Mouse (Mus musculus) kidney, adult 8-10 months (tissue): ENCODE measurements around the gene Rtp4.

ENCODE experiments used
- DNase-seq, 2 experiments: peaks; one replicate each; pipeline ENCODE4 v3.0.0; 2022

Rtp4 gene

GRCm38 (mm10) chr16:23520235-23520871, at the start of gene Rtp4, which contains the start of gene Masp1:
TSS of gene Rtp4 (plus strand) at chr16:23520291.
TSS of gene Masp1 (minus strand) at chr16:23520815.
- DNase-seq, result no peak

DNA sequence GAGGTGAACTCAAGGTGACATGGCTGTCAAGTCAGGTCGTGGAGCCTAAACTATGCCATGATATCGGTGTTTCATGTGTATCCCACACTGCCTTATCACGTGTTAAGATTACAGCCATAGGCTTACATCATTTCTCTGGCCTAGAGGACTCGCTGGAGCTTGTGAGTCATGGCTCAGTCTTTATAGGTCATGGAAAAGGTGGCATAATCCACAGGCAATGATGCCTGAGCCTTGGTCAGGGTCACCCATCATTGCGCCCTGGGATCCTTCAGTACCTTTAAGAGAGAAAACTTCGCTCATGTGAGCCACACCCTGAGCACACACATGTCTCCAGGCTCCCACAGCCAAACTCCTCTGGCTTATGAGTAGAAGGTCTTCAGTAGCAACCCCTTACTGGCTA, 48.5 kb upstream of the Rtp4 start:
- DNase-seq, result no peak

DNA sequence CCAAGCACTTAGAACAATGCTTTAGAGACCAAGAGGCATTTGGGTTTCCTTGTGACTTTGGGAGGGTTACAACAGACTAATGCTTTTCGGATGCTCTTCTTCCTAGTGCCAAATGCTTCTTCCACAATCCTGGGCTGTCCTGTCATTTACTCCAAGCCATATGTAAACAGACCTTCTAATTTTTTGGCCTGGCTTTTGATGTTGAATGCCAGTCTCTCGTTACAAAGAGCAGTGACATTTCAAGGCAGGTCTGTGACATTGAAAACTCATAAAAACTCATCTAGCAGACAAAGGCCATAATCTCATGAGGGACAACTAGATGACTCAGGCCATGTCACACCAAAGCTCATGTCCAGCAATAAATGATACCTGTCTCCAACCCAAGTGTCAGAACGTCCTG, 48.0 kb upstream of the Rtp4 start:
- no peak for DNase-seq

DNA sequence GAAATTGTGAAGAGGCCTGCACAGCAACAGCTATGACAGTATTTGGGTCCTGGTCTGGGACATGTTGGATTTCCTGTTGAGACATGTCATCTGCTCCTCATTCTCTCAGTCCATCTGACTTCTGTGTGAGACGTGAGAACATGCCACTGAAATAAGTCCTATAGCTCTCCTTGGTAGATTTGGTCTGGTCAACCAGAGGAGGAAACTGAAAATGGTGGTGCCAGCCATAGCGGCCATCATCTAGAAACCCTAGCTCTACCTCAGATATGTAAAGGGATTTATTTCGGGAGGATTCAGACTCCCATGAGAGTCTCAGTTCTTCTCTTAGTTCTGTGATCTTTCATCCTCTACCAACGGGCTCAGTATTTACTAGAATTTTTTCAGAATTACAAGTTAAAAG, 44.4 kb upstream of the Rtp4 start:
- no peak for DNase-seq

DNA sequence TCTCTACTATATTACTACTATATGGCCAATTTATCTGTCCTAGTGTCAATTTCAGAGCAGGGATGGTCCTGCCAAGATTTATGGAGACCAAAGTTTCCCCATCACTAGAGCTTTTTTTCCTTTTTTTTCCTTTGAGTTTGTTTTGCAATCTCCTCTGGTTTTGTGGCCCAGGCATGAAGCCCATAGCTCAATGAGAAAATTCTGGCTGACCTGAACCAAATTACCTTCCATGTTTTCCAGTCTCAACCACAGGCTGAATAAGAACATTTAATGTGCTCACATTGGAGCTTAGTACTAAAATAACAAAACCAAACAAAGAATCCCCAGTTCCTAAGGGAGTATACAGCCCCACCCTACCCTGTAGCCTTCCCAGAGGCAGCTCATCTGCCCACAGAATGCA, 43.5 kb upstream of the Rtp4 start:
- no peak for DNase-seq

GRCm38 (mm10) chr16:23479872-23480603, 40.1 kb upstream of the Rtp4 start:
- DNase-seq, result no peak

GRCm38 (mm10) chr16:23482218-23482617, 37.9 kb upstream of the Rtp4 start:
- DNase-seq, result no peak

DNA sequence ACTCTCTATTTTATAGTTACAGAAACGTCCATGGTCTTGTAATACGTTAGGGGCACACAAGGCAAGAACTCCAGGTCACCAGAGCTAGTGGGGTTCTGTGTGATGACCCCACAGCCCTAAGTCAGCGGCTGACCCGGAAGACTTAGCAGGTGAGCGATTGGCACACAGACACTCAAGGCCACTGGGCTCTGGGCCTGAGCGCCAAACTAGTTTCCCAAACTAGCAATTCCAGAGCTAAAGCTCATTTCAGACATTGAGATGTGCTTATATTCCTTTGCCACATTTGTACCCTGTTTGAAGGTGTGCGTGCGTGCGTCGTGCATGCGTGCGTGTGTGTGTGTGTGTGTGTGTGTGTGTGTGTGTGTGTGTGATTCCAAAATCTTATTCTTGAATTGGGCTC, 37.2 kb upstream of the Rtp4 start:
- DNase-seq, result no peak

DNA sequence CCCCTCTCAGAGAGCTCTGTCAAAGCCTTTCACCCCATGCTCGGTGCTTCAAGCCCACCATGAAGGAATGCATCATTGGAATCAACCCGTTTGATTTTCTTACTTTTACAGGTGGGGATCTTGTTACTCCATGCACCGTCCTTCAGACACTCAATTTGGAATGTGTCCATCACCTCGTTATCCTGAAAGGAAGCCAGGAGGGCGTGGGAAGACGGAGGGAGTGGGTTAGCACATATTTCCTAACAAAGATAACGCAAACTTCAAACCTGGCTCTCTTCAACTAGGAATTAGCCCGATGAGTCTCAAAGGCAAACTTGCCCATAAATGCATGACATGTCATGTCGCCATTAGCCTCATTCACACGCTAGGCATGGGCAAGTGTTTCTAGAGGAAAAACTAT, 36.8 kb upstream of the Rtp4 start:
- DNase-seq, result no peak

- peak in 1 of 2 experiments; percentile 21 for DNase-seq
These were observed 27.3 kb upstream of the Rtp4 start for GRCm38 (mm10) chr16:23492783-23493182.

DNA sequence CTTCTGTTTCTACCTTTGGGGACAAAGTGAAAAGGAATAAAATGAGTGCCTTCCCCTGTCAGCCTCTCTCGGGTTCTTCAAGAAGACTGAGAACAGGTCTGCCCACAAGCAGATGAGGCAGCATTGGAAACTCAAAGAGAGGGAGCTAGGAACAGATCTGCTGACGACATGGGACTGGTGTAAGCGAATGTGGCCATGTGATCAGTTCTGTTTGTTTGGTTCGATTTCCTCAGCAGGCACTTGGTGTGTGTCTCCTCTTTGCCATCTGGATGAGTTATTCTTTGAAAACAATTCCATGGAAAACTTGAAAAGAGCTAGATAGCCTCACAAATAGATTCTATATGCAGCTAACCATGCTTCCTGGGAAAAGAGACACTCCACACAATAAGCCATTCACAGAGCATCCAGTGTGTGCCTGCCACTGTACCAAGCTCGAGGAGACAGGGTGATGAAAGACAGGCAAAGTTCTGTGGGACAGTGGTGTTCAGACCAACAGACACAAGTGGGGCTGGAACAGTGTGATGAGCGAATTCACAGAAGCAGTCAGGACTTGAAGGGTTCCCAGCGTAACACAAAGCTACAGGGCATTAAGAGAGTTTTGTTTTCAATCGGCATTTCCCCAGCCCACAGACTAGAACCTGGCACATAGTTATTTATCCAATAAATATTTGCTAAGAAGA, 23.7 kb upstream of the Rtp4 start:
- DNase-seq, result no peak

GRCm38 (mm10) chr16:23497440-23497839, 22.7 kb upstream of the Rtp4 start:
- peak in 1 of 2 experiments; percentile 26 for DNase-seq

GRCm38 (mm10) chr16:23497881-23498280, 22.2 kb upstream of the Rtp4 start:
- DNase-seq, result no peak

DNA sequence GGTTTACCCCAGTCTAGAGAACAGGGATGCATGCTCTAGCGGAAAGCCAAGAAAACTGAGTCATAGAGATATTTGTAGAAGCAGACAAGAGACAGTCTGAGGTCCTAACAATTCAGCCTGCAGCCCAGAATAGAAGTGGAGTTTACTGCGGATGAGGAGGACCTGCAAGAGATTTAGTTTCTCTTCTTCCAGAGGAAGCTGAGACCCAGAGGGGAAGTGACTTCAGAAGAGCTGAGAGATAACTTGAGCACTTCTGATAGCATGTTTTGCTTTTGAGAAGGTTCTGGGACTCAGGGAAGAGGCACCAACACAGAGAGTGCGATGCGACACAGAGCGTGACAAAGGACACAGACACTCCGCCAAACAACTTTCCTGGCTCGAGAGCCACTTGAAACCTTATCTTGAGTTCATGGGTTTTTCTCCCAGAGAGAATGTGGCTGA, 21.4 kb upstream of the Rtp4 start:
- DNase-seq, result no peak

DNA sequence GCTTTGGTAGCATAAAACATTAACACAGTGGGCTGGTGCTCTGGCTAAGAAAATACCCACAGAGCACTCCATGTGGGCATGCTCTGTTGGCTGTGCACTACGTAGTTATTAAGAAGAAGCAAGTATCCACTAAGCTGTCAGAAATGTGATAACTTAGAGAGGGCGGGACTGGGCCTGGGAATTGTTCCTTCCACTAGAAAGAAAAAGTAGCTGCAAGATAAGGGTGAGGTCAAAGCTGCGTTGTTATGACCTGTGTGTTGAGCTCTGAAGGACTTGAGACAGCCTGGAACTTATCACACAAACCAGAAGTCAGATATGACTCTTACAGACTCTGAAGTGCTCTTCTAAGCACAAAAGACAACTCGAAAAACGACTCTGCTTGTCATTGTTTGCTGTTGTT, 19.5 kb upstream of the Rtp4 start:
- no peak for DNase-seq

DNA sequence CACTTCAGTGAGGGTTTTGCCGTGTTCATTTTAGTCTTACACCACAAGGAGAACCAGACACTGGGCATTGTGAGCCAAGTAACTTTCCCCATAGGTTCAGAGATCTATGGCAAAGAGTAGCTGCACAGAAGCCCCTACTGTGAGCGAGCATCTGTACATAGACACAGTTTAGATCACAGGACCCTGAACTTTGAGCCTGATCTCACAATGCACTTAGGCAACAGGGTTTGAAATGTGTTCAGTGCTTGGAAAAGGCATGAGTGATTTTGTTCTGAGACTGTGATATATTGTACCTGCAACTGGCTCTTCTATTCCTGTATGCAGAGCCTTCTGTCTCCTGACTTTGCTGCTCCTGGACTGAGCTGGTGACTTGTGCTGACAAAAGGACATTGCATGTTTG, 18.8 kb upstream of the Rtp4 start:
- no peak for DNase-seq

DNA sequence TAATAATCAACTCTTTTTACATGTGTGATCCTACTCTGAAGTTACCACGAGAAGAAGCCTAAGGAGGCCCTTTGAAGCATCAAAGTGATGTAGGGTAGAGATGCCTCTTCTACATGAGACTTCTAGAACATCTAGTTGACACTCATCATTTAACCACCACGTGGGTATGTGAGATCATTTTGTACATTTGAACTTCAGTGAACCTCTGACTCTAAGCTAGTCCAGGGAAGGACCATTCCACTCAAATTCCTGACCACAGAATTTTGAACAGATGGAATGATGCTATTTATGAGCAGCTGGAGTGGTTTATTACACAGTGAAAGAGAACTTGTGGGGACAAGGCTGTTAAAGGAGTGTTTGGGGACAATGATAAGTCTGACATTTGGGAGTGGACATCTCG, 17.6 kb upstream of the Rtp4 start:
- no peak for DNase-seq

- no peak for DNase-seq
These were observed 16.7 kb upstream of the Rtp4 start for GRCm38 (mm10) chr16:23503351-23503750.

- DNase-seq, result no peak
These were observed 15.8 kb upstream of the Rtp4 start for GRCm38 (mm10) chr16:23504320-23504744.

- DNase-seq, result no peak
These were observed 14.0 kb upstream of the Rtp4 start for GRCm38 (mm10) chr16:23505904-23506687.

- peak; percentile 35 to 44 for DNase-seq
These were observed 8.7 kb upstream of the Rtp4 start for GRCm38 (mm10) chr16:23511166-23511935.

- no peak for DNase-seq
These were observed 6.7 kb upstream of the Rtp4 start for GRCm38 (mm10) chr16:23513401-23513800.
